Mouse (Mus musculus): Measurements from ENCODE around the gene Pitpnc1.

DNA sequence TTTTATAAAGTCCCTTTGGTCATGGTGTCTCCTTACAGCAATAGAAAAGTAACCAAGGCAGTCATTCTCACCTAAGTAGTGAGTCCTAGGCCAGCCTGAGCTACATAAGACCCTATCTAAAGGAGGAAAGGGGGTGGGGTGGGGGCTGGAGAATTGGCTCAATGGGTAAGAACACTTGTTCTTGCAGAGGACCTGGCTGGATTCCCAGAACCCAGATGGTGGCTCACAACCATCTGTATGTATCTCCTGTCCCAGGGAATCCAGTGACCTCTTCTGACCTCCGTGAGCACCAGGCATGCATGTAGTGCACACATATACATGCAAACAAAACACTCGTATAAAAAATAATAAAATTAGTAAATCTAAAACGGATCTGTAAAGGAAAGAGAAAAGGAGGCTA, 24.8 kb downstream of the Pitpnc1 start:
- no peak for TF ChIP-seq CTCF (conservative IDR thresholded peaks at IDR 0.05; ENCODE audit: low read length)
- TF ChIP-seq POU5F1 (IDR thresholded peaks at IDR 0.05; ENCODE audit: borderline replicate concordance, low read length) = no peak
- no peak for TF ChIP-seq NANOG (IDR thresholded peaks at IDR 0.05; ENCODE audit: borderline replicate concordance, low read length)

Measured in E14TG2a.4 (cell line).